Mouse (Mus musculus): ENCODE measurements at regions not wholly inside any gene's neighbourhood (a gene's known extent, or its start where the extent isn't known, plus 50 kb on each side); places are given as distances from the start of the nearest gene placed in this dataset.
A peak's percentile ranks its signal among the peaks of the same experiment; 100 is the strongest.
"Not testable (repeated sequence)": the region's sequence is repeated elsewhere in the genome, so short reads cannot be mapped to it uniquely, and the experiment has no call there.

DNA sequence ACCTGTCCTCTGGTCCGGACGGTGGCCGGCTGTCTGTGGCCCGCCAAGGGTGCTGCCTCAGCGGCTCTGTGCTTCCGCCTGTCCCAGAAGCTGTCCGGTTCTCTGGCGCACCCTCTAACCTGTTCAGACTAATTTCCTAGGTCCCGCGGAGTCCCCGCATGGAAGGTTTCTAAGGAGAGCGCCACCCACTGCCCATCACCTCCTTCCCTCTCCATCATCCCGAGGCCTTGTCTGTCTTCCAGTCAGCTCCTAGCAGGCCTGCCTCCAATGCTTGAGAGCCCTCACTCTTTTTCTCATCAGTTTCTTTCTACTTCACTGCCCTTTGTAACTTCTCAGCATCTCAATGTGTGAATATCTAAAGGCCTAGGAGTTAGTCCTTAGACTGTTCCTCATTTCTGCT lies 86.4 kb upstream of the Zfp746 start:
- not testable (repeated sequence) for DNase-seq

GRCm38 (mm10) chr6:48136851-48137250 lies 50.5 kb upstream of the Zfp746 start:
- peak in 1 of 2 experiments; percentile 7 for DNase-seq

Measured in lung, postnatal 4 days (tissue).